Mouse (Mus musculus) embryonic fibroblast, embryonic 13.5 days (primary cell): ENCODE data around the gene Slc38a3.

Experiments used
- CTCF ChIP-seq: IDR thresholded peaks from 2 replicates; pipeline ENCODE4 v1.5.1; 2011; ENCODE audit warnings: mild to moderate bottlenecking, control low read depth, low read length, moderate library complexity, borderline replicate concordance; ENCODE audit not compliant: insufficient read depth
- POLR2A ChIP-seq: IDR thresholded peaks from 2 replicates; pipeline ENCODE4 v1.6.1; 2011; ENCODE audit warnings: low read depth, mild to moderate bottlenecking, control low read depth, low read length, moderate library complexity

- no peak for TF ChIP-seq CTCF
- TF ChIP-seq POLR2A = no peak
These were observed 26.8 kb upstream of the Slc38a3 start for GRCm38 (mm10) chr9:107696106-107696479.
